Mouse (Mus musculus): Measurements from ENCODE around the gene Six2. TPM values are rescaled to one million over a fixed set of nuclear protein-coding genes. Genes with fewer than 3 reads are reported as not detected.

The Six2 gene
- polyA plus RNA-seq, 2 experiments from 2014 or later: not detected

DNA sequence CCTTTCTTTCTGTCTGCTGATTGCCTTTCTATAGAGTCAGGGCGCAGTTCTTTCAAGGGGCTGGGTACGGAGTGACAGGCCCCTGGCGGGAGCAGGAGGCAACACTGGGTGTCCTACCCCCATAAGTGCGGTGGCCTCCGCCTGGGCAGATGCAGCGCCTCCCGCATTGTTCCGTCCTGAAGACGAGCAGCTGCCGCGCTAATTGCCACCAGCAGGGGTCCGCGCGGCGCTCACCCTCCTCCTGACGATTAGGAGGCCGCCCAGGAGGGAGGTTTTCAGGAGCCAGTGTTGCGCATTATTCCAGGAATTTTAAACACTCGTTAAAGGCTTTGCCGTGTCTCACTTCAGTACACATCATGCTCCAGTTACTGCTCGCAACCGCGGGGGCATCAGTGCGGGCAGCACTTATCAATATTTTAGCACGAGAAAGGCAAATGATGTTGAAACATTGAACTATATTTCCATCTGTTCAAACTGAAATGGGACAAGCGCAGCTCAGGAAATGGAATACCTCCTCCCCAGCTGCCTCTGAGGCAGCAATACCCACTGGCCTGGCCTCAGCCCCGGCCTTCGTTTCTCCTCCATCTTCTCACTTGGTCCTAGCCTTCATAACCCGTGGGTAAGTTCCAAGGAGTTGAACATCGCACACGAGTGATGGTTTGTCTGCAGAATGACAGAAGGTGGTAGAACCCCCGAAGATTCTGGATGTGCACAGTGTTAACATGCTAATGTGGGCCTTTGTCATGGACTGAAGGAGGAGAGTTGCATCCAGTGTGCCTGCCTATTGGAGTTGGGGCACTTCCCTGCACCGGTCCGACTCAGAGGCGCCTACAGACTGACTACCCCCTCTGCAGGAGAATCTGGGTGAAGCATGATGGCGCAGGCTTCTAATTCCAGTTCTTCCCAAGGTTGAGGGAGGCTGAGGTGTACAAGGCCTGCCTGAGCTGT lies 42.1 kb downstream of the Six2 start:
- no peak for ATAC-seq

DNA sequence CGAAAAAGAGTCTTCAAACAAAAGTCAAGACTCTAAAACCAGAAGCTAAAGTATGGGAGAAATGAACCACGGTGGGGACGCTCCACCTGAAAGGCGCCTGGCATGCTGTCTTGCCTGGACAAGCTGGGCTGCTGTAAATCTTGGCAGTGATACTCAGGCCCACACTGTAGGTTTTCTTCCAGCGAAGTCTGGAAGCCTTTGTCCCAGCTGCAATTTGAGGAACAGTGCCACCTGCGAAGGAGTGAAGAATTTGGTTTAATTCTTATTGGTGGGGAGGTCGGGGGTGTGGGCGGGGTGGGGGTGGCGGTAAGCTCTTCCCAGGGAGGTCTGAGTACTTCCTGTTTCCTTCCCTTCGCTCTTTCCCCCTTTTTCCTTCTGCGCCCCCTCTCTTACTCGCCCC lies 42.8 kb downstream of the Six2 start:
- ATAC-seq: no peak

- no peak for ATAC-seq
Measured at GRCm38 (mm10) chr17:85637876-85638275, 50.2 kb downstream of the Six2 start.

Other genes starting within 250 kb of the Six2 start
- under 1 TPM in 1 of 2 experiments, not detected in 1; 0.26 TPM for gene Six3, start 74.7 kb downstream of the Six2 start, polyA plus RNA-seq (2017; shearing (Covaris generic))